Mouse (Mus musculus) kidney, adult 2 months (tissue): ENCODE data around the gene Anp32e.
"Not testable (repeated sequence)": the region's sequence is repeated elsewhere in the genome, so short reads cannot be mapped to it uniquely, and the experiment has no call there.

Source experiments
- CTCF ChIP-seq: fragments of 200-500 bp; conservative IDR thresholded peaks from 2 replicates; pipeline ENCODE4 v1.5.1; 2011; ENCODE audit warnings: low read depth, mild to moderate bottlenecking, control low read depth, low read length, moderate library complexity, mixed read lengths; ENCODE audit not compliant: insufficient read depth, insufficient read length
- POLR2A ChIP-seq: fragments of 200-500 bp; IDR thresholded peaks from one replicate; pipeline ENCODE4 v1.6.1; 2011; ENCODE audit warnings: low read depth, low read length, control low read depth

DNA sequence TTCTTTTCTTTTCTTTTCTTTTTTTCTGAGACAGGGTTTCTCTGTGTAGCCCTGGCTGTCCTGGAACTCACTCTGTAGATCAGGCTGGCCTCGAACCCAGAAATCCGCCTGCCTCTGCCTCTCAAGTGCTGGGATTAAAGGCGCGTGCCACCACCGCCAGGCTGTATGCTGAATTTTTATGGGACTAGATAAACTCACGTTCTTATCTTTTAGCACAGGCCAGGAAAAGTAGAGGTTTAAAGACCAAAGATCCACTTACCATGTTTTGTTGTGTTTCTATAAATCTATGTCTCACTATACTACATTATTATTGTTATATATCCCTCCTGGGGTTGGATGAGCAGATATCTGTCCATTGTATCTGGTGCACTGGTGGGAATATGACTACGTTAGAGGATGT lies 5.6 kb upstream of the Anp32e start:
- TF ChIP-seq POLR2A, CTCF: not testable (repeated sequence)
